Mouse (Mus musculus): ENCODE results near the gene Psma6. TPM values are rescaled to one million over a fixed set of nuclear protein-coding genes. Genes with fewer than 3 reads are reported as not detected.

Gene Psma6
- polyA plus RNA-seq, 1 experiment from 2014 or later = 433 TPM

GRCm38 (mm10) chr12:55398240-55399127 lies 14.5 kb downstream of the Psma6 start:
- H3K4me2 ChIP-seq (ENCODE audit: low read length) = peak overlapping the region; percentile 95

GRCm38 (mm10) chr12:55399128-55399677 lies 15.2 kb downstream of the Psma6 start:
- Histone ChIP-seq H3K9me3 (ENCODE audit: control insufficient read depth, low read length) (no peaks in the 10 kb centered on the region), H3K4me2 (ENCODE audit: low read length) (peak overlapping the region; percentile 95), H3K4me1 (replicated peaks; ENCODE audit: control insufficient read depth, insufficient read depth, low read length) (peaks cover 15% of the 10 kb centered on the region), H3K27ac (ENCODE audit: low read depth) (peak overlapping the region; percentile 75), H3K36me3 (ENCODE audit: control insufficient read depth, insufficient read depth, low read length) (no peaks in the 10 kb centered on the region; the same call in 1 of the 2 replicates), H3K27me3 (replicated peaks; ENCODE audit: control insufficient read depth, insufficient read depth, low read length) (no peaks in the 10 kb centered on the region), H3K9ac (ENCODE audit: low read length) (peak overlapping the region; percentile 86), H3K4me3 (ENCODE audit: low read depth, low read length) (peak overlapping the region; percentile 85)
- ATAC-seq (replicated peaks; ENCODE audit: low FRiP score, low TSS enrichment, low read depth) = peak; percentile 15; the same call in 1 of the 2 replicates
- no peak for DNase-seq (ENCODE audit: low spot score)
- WGBS = under 1% methylated on average over 20 of the region's 20 CpGs

More at GRCm38 (mm10) chr12:55398240-55399127, 14.5 kb downstream of the Psma6 start:
- Histone ChIP-seq H3K27ac (ENCODE audit: low read depth) (peak overlapping the region; percentile 75), H3K9me3 (ENCODE audit: control insufficient read depth, low read length) (no peaks in the 10 kb centered on the region), H3K36me3 (ENCODE audit: control insufficient read depth, insufficient read depth, low read length) (no peaks in the 10 kb centered on the region; the same call in 1 of the 2 replicates), H3K9ac (ENCODE audit: low read length) (peak overlapping the region; percentile 86), H3K4me1 (replicated peaks; ENCODE audit: control insufficient read depth, insufficient read depth, low read length) (peaks cover 15% of the 10 kb centered on the region), H3K27me3 (replicated peaks; ENCODE audit: control insufficient read depth, insufficient read depth, low read length) (no peaks in the 10 kb centered on the region), H3K4me3 (ENCODE audit: low read depth, low read length) (peak overlapping the region; percentile 85)
- ATAC-seq (replicated peaks; ENCODE audit: low FRiP score, low TSS enrichment, low read depth) (peak; percentile 99), DNase-seq (ENCODE audit: low spot score) (peak; percentile 94)
- WGBS = 1% methylated on average over 51 of the region's 51 CpGs

DNA sequence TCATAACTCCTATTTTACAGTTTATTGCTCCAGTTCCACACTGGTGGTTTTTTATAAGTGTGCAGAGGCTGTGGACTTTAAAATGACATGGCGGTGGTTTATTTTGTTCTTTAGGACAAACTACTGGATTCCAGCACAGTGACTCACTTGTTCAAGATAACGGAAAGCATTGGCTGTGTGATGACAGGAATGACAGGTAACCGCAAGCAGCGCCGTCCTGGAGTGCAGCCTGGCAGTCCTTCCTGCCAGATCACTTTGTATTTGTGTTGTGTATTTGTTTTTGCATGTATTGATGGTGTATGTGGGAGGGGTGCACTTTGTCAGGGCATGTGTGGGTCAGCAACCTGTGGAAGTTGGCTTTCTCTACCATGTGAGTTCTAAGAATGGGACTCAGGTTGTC lies 23.9 kb downstream of the Psma6 start:
- Histone ChIP-seq H3K9me3 (ENCODE audit: control insufficient read depth, low read length) (no peaks in the 10 kb centered on the region), H3K27me3 (replicated peaks; ENCODE audit: control insufficient read depth, insufficient read depth, low read length) (no peaks in the 10 kb centered on the region), H3K9ac (ENCODE audit: low read length) (no peak overlapping the region), H3K4me2 (ENCODE audit: low read length) (no peak overlapping the region), H3K4me3 (ENCODE audit: low read depth, low read length) (no peak overlapping the region), H3K27ac (ENCODE audit: low read depth) (no peak overlapping the region), H3K36me3 (ENCODE audit: control insufficient read depth, insufficient read depth, low read length) (peaks cover 51% of the 10 kb centered on the region), H3K4me1 (replicated peaks; ENCODE audit: control insufficient read depth, insufficient read depth, low read length) (no peaks in the 10 kb centered on the region)
- no peak for DNase-seq (ENCODE audit: low spot score)
- no peak for ATAC-seq (replicated peaks; ENCODE audit: low FRiP score, low TSS enrichment, low read depth)
- WGBS = 92% methylated on average over 5 of the region's 5 CpGs

GRCm38 (mm10) chr12:55415255-55415654 lies 31.2 kb downstream of the Psma6 start:
- Histone ChIP-seq H3K27me3 (replicated peaks; ENCODE audit: control insufficient read depth, insufficient read depth, low read length) (no peaks in the 10 kb centered on the region), H3K9ac (ENCODE audit: low read length) (no peak overlapping the region), H3K4me2 (ENCODE audit: low read length) (no peak overlapping the region), H3K27ac (ENCODE audit: low read depth) (no peak overlapping the region), H3K36me3 (ENCODE audit: control insufficient read depth, insufficient read depth, low read length) (peaks cover 90% of the 10 kb centered on the region), H3K9me3 (ENCODE audit: control insufficient read depth, low read length) (no peaks in the 10 kb centered on the region), H3K4me3 (ENCODE audit: low read depth, low read length) (no peak overlapping the region), H3K4me1 (replicated peaks; ENCODE audit: control insufficient read depth, insufficient read depth, low read length) (no peaks in the 10 kb centered on the region)
- no peak for DNase-seq (ENCODE audit: low spot score)
- WGBS = 96% methylated on average over 5 of the region's 5 CpGs
- ATAC-seq (replicated peaks; ENCODE audit: low FRiP score, low TSS enrichment, low read depth) = no peak

- DNase-seq (ENCODE audit: low spot score) (no peak), ATAC-seq (replicated peaks; ENCODE audit: low FRiP score, low TSS enrichment, low read depth) (no peak)
- H3K4me3 ChIP-seq (ENCODE audit: low read depth, low read length) = no peak overlapping the region
- no peaks in the 10 kb centered on the region for H3K4me1 ChIP-seq (replicated peaks; ENCODE audit: control insufficient read depth, insufficient read depth, low read length)
- H3K27me3 ChIP-seq (replicated peaks; ENCODE audit: control insufficient read depth, insufficient read depth, low read length) = no peaks in the 10 kb centered on the region
- WGBS = 69% methylated on average over 1 of the region's 1 CpGs
- no peak overlapping the region for H3K9ac ChIP-seq (ENCODE audit: low read length)
- no peak overlapping the region for H3K4me2 ChIP-seq (ENCODE audit: low read length)
- no peaks in the 10 kb centered on the region for H3K9me3 ChIP-seq (ENCODE audit: control insufficient read depth, low read length)
- peaks cover 90% of the 10 kb centered on the region for H3K36me3 ChIP-seq (ENCODE audit: control insufficient read depth, insufficient read depth, low read length)
- no peak overlapping the region for H3K27ac ChIP-seq (ENCODE audit: low read depth)
These were observed 31.7 kb downstream of the Psma6 start for GRCm38 (mm10) chr12:55415762-55416161.

GRCm38 (mm10) chr12:55420220-55420619 lies 36.2 kb downstream of the Psma6 start:
- ATAC-seq (replicated peaks; ENCODE audit: low FRiP score, low TSS enrichment, low read depth) (no peak), DNase-seq (ENCODE audit: low spot score) (no peak)
- 94% methylated on average over 24 of the region's 24 CpGs for WGBS
- H3K9ac ChIP-seq (ENCODE audit: low read length) = no peak overlapping the region
- no peaks in the 10 kb centered on the region for H3K27me3 ChIP-seq (replicated peaks; ENCODE audit: control insufficient read depth, insufficient read depth, low read length)
- no peaks in the 10 kb centered on the region for H3K9me3 ChIP-seq (ENCODE audit: control insufficient read depth, low read length)
- H3K4me3 ChIP-seq (ENCODE audit: low read depth, low read length) = no peak overlapping the region
- H3K27ac ChIP-seq (ENCODE audit: low read depth) = no peak overlapping the region
- peaks cover 51% of the 10 kb centered on the region for H3K36me3 ChIP-seq (ENCODE audit: control insufficient read depth, insufficient read depth, low read length)
- H3K4me1 ChIP-seq (replicated peaks; ENCODE audit: control insufficient read depth, insufficient read depth, low read length) = no peaks in the 10 kb centered on the region
- no peak overlapping the region for H3K4me2 ChIP-seq (ENCODE audit: low read length)

- no peak for DNase-seq (ENCODE audit: low spot score)
- no peak for ATAC-seq (replicated peaks; ENCODE audit: low FRiP score, low TSS enrichment, low read depth)
- Histone ChIP-seq H3K9ac (ENCODE audit: low read length) (no peak overlapping the region), H3K36me3 (ENCODE audit: control insufficient read depth, insufficient read depth, low read length) (peaks cover 32% of the 10 kb centered on the region), H3K4me2 (ENCODE audit: low read length) (no peak overlapping the region), H3K9me3 (ENCODE audit: control insufficient read depth, low read length) (no peaks in the 10 kb centered on the region), H3K4me3 (ENCODE audit: low read depth, low read length) (no peak overlapping the region), H3K27ac (ENCODE audit: low read depth) (no peak overlapping the region), H3K27me3 (replicated peaks; ENCODE audit: control insufficient read depth, insufficient read depth, low read length) (no peaks in the 10 kb centered on the region), H3K4me1 (replicated peaks; ENCODE audit: control insufficient read depth, insufficient read depth, low read length) (no peaks in the 10 kb centered on the region)
- WGBS = 29% methylated on average over 3 of the region's 3 CpGs
These were observed 38.0 kb downstream of the Psma6 start for GRCm38 (mm10) chr12:55422057-55422456.

DNA sequence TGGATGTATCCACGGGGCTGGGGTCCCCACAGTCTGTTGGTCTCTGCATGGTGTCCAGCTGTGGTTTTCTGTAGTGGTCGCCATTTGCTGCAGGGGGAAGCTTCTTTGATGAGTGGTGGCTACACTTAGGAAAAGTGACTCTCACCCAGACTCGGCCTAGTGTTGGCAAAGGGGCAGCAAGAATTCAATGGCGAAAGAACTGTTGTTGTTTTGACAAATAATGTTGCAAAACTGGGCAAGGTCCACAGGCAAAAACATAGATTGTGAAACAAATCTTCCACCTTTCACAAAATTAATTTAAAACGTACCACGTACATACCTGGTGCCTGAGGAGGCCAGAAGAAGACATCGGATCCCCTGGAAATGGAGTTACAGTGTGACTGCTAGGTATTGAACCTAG lies 42.3 kb downstream of the Psma6 start:
- no peak overlapping the region for H3K9ac ChIP-seq (ENCODE audit: low read length)
- ATAC-seq (replicated peaks; ENCODE audit: low FRiP score, low TSS enrichment, low read depth) = no peak
- no peak for DNase-seq (ENCODE audit: low spot score)
- H3K27me3 ChIP-seq (replicated peaks; ENCODE audit: control insufficient read depth, insufficient read depth, low read length) = no peaks in the 10 kb centered on the region
- no peaks in the 10 kb centered on the region for H3K36me3 ChIP-seq (ENCODE audit: control insufficient read depth, insufficient read depth, low read length)
- no peaks in the 10 kb centered on the region for H3K4me1 ChIP-seq (replicated peaks; ENCODE audit: control insufficient read depth, insufficient read depth, low read length)
- H3K4me3 ChIP-seq (ENCODE audit: low read depth, low read length) = no peak overlapping the region
- H3K27ac ChIP-seq (ENCODE audit: low read depth) = no peak overlapping the region
- H3K4me2 ChIP-seq (ENCODE audit: low read length) = no peak overlapping the region
- WGBS = 87% methylated on average over 7 of the region's 7 CpGs
- no peaks in the 10 kb centered on the region for H3K9me3 ChIP-seq (ENCODE audit: control insufficient read depth, low read length)

Data from intestine, embryonic 14.5 days (tissue).